In genomic region chr6:86732276-86733173, GRCm38 (mm10) we compare ENCODE assay signal across 8 mouse cellular contexts. TPM values are rescaled to one million over a fixed set of nuclear protein-coding genes. Genes with fewer than 3 reads are reported as not detected.
DNase-seq lines count a peak whose midpoint lies in the region; ATAC-seq lines count a peak whose summit lies in the region.

No protein-coding gene starts in this region.

- H3K4me1 ChIP-seq in forebrain, embryonic 16.5 days (replicated peaks; ENCODE audit: control insufficient read depth, insufficient read depth, low read length), result peaks cover 21% of the 10 kb centered on the region
- H3K4me1 ChIP-seq in hindbrain, embryonic 14.5 days (replicated peaks; ENCODE audit: control insufficient read depth, insufficient read depth, low read length), result peaks cover 13% of the 10 kb centered on the region
- H3K4me1 ChIP-seq in liver, embryonic 11.5 days (replicated peaks; ENCODE audit: control insufficient read depth, insufficient read depth, low read length), result peaks cover 13% of the 10 kb centered on the region
- H3K4me1 ChIP-seq in neural tube, embryonic 14.5 days (ENCODE audit: control insufficient read depth, insufficient read depth, low read length), result peaks cover 13% of the 10 kb centered on the region

- peak overlapping the region; percentile 95 for H3K9ac ChIP-seq in forebrain, embryonic 16.5 days (replicated peaks; ENCODE audit: low read depth, low read length)
- H3K9ac ChIP-seq in hindbrain, embryonic 14.5 days, result peak overlapping the region; percentile 82
- peak overlapping the region; percentile 80 for H3K9ac ChIP-seq in liver, embryonic 11.5 days (ENCODE audit: low read depth, low read length)
- peak overlapping the region; percentile 88 for H3K9ac ChIP-seq in neural tube, embryonic 14.5 days (replicated peaks; ENCODE audit: low read depth, low read length)

- peak; percentile 24 for DNase-seq in urinary bladder, postnatal 14 days (ENCODE audit: low spot score)
- DNase-seq in urinary bladder, postnatal 10 days (ENCODE audit: low spot score), result no peak
- peak; percentile 61 for DNase-seq in cerebellum, adult 11 months
- peak; percentile 40 for DNase-seq in hindbrain, embryonic 14.5 days (ENCODE audit: low spot score)
- peak; percentile 62 for DNase-seq in liver, embryonic 11.5 days (ENCODE audit: low spot score)
- no peak for DNase-seq in natural killer cell, adult 2 months (ENCODE audit: low spot score in 2 of 2)

- peak overlapping the region; percentile 87 for H3K4me2 ChIP-seq in forebrain, embryonic 16.5 days (ENCODE audit: low read length)
- peak overlapping the region; percentile 78 for H3K4me2 ChIP-seq in hindbrain, embryonic 14.5 days (replicated peaks)
- H3K4me2 ChIP-seq in liver, embryonic 11.5 days, result peak overlapping the region; percentile 99
- peak overlapping the region; percentile 87 for H3K4me2 ChIP-seq in neural tube, embryonic 14.5 days (ENCODE audit: low read depth, low read length)

- peak overlapping the region; percentile 87 for H3K27ac ChIP-seq in forebrain, embryonic 16.5 days (ENCODE audit: low read length)
- H3K27ac ChIP-seq in hindbrain, embryonic 14.5 days, result peak overlapping the region; percentile 92
- peak overlapping the region; percentile 76 for H3K27ac ChIP-seq in liver, embryonic 11.5 days (ENCODE audit: low read depth, low read length)
- peak overlapping the region; percentile 95 for H3K27ac ChIP-seq in neural tube, embryonic 14.5 days (ENCODE audit: low read depth, low read length)

- no peaks in the 10 kb centered on the region for H3K27me3 ChIP-seq in forebrain, embryonic 16.5 days (replicated peaks; ENCODE audit: control insufficient read depth, insufficient read depth, low read length)
- no peaks in the 10 kb centered on the region for H3K27me3 ChIP-seq in hindbrain, embryonic 14.5 days (ENCODE audit: control insufficient read depth, insufficient read depth, low read length)
- no peaks in the 10 kb centered on the region for H3K27me3 ChIP-seq in liver, embryonic 11.5 days (replicated peaks; ENCODE audit: control insufficient read depth, insufficient read depth, low read length)
- no peaks in the 10 kb centered on the region for H3K27me3 ChIP-seq in neural tube, embryonic 14.5 days (ENCODE audit: control insufficient read depth, insufficient read depth, low read length)

- ATAC-seq in forebrain, embryonic 16.5 days, result peak; percentile 29; the same call in 1 of the 2 replicates
- ATAC-seq in hindbrain, embryonic 14.5 days (ENCODE audit: low FRiP score), result no peak; the same call in 1 of the 2 replicates
- peak; percentile 14 for ATAC-seq in liver, embryonic 11.5 days (replicated peaks; ENCODE audit: low FRiP score)
- ATAC-seq in neural tube, embryonic 14.5 days (ENCODE audit: low read depth), result peak; percentile 54

- H3K9me3 ChIP-seq in forebrain, embryonic 16.5 days (ENCODE audit: control insufficient read depth, low read length), result no peaks in the 10 kb centered on the region
- H3K9me3 ChIP-seq in hindbrain, embryonic 14.5 days (ENCODE audit: control insufficient read depth, low read length), result no peaks in the 10 kb centered on the region
- H3K9me3 ChIP-seq in liver, embryonic 11.5 days (ENCODE audit: control insufficient read depth, low read length), result no peaks in the 10 kb centered on the region
- no peaks in the 10 kb centered on the region for H3K9me3 ChIP-seq in neural tube, embryonic 14.5 days (ENCODE audit: control insufficient read depth, low read length)

- peak overlapping the region; percentile 99 for H3K4me3 ChIP-seq in forebrain, embryonic 16.5 days (replicated peaks; ENCODE audit: low read length)
- peak overlapping the region; percentile 88 for H3K4me3 ChIP-seq in hindbrain, embryonic 14.5 days (replicated peaks; ENCODE audit: low read length)
- H3K4me3 ChIP-seq in liver, embryonic 11.5 days (ENCODE audit: low read depth, low read length), result peak overlapping the region; percentile 97
- H3K4me3 ChIP-seq in neural tube, embryonic 14.5 days (ENCODE audit: low read depth, low read length), result peak overlapping the region; percentile 97

- WGBS in forebrain, embryonic 16.5 days, result under 1% methylated on average over 62 of the region's 62 CpGs
- WGBS in hindbrain, embryonic 14.5 days, result under 1% methylated on average over 54 of the region's 62 CpGs
- WGBS in liver, embryonic 11.5 days, result under 1% methylated on average over 62 of the region's 62 CpGs
- under 1% methylated on average over 60 of the region's 62 CpGs for WGBS in neural tube, embryonic 14.5 days

- no peaks in the 10 kb centered on the region for H3K36me3 ChIP-seq in forebrain, embryonic 16.5 days (ENCODE audit: control insufficient read depth, insufficient read depth)
- peaks cover 2% of the 10 kb centered on the region; the same call in 1 of the 2 replicates for H3K36me3 ChIP-seq in hindbrain, embryonic 14.5 days (replicated peaks; ENCODE audit: control insufficient read depth, insufficient read depth)
- H3K36me3 ChIP-seq in liver, embryonic 11.5 days (ENCODE audit: control insufficient read depth, insufficient read depth, low read length), result no peaks in the 10 kb centered on the region
- no peaks in the 10 kb centered on the region for H3K36me3 ChIP-seq in neural tube, embryonic 14.5 days (ENCODE audit: control insufficient read depth, insufficient read depth, low read length)

RNA-seq across cellular contexts. Expression of gene Gmcl1, which starts 0.7 kb away (rescaled TPM):
- 41.9 and 47.2 TPM in 2 replicates for polyA plus RNA-seq in forebrain, embryonic 16.5 days (2015; fragmentation: Nextera tagmentation; extraction: Ambion mirVana)
- 40.8 and 44.8 TPM in 2 replicates for polyA plus RNA-seq in hindbrain, embryonic 14.5 days (2014; fragmentation: Nextera tagmentation; extraction: Ambion mirVana)
- polyA plus RNA-seq in liver, embryonic 11.5 days (2014; fragmentation: Nextera tagmentation; extraction: Ambion mirVana), result 17.9 and 21.9 TPM in 2 replicates
- polyA plus RNA-seq in neural tube, embryonic 14.5 days (2014; fragmentation: Nextera tagmentation; extraction: Ambion mirVana), result 44.2 and 50.7 TPM in 2 replicates

RNA-seq across cellular contexts. Expression of gene Snrnp27, which starts 48.2 kb away (rescaled TPM):
- 103 and 106 TPM in 2 replicates for polyA plus RNA-seq in forebrain, embryonic 16.5 days (2015; fragmentation: Nextera tagmentation; extraction: Ambion mirVana)
- 95.1 and 99.1 TPM in 2 replicates for polyA plus RNA-seq in hindbrain, embryonic 14.5 days (2014; fragmentation: Nextera tagmentation; extraction: Ambion mirVana)
- 109 and 122 TPM in 2 replicates for polyA plus RNA-seq in liver, embryonic 11.5 days (2014; fragmentation: Nextera tagmentation; extraction: Ambion mirVana)
- polyA plus RNA-seq in neural tube, embryonic 14.5 days (2014; fragmentation: Nextera tagmentation; extraction: Ambion mirVana), result 97.0 and 97.4 TPM in 2 replicates

Comparison
In these comparisons a context has a peak if more than half of its experiments do, and no peak if none do; other contexts are left out.
1. DNase-seq: peak in urinary bladder, postnatal 14 days (single experiment), cerebellum, adult 11 months (single experiment), hindbrain, embryonic 14.5 days (single experiment) and liver, embryonic 11.5 days (single experiment); none in urinary bladder, postnatal 10 days (single experiment) and natural killer cell, adult 2 months (0 of 2).
2. Peak in every context shown above with its lines, with median percentiles within 50 percentile points of each other: H3K27ac ChIP-seq, H3K4me2 ChIP-seq, H3K4me3 ChIP-seq and H3K9ac ChIP-seq.